Mouse (Mus musculus) forebrain, embryonic 11.5 days (tissue): ENCODE measurements around the gene Kifc1. TPM values are rescaled to one million over a fixed set of nuclear protein-coding genes. Genes with fewer than 3 reads are reported as not detected.

ENCODE experiments used
- ATAC-seq: fragments of 200-750 bp; cut with Nextera tagmentation; replicated peaks from 2 replicates; pipeline ENCODE4 v1.8.0; 2017; ENCODE audit warnings: moderate TSS enrichment; ENCODE audit not compliant: low FRiP score
- DNase-seq: peaks from one replicate; pipeline ENCODE4 v3.0.0-alpha.2; 2017; ENCODE audit warnings: low spot score
- H3K27ac ChIP-seq: fragments of 300-500 bp; sonication (generic); 2 replicates; pipeline ENCODE4 v1.5.1; 2014; ENCODE audit warnings: low read depth, low read length
- H3K27me3 ChIP-seq: fragments of 300-500 bp; sonication (generic); 2 replicates; pipeline ENCODE4 v1.6.1; 2014; ENCODE audit warnings: mild to moderate bottlenecking, low read length, mixed read lengths; ENCODE audit not compliant: control insufficient read depth, insufficient read depth
- H3K36me3 ChIP-seq: fragments of 300-500 bp; sonication (generic); 2 replicates; pipeline ENCODE4 v1.6.1; 2014; ENCODE audit warnings: mild to moderate bottlenecking, low read length, moderate library complexity, mixed read lengths; ENCODE audit not compliant: control insufficient read depth, insufficient read depth
- H3K4me1 ChIP-seq: fragments of 300-500 bp; sonication (generic); replicated peaks from 2 replicates; pipeline ENCODE4 v1.6.1; 2014; ENCODE audit warnings: low read length, mixed read lengths; ENCODE audit not compliant: control insufficient read depth, insufficient read depth
- H3K4me2 ChIP-seq: fragments of 300-500 bp; sonication (generic); 2 replicates; pipeline ENCODE4 v1.6.1; 2014; ENCODE audit warnings: low read depth, mild to moderate bottlenecking, low read length, moderate library complexity, mixed read lengths; ENCODE audit not compliant: severe bottlenecking
- H3K4me3 ChIP-seq: fragments of 300-500 bp; sonication (generic); 2 replicates; pipeline ENCODE4 v1.5.1; 2014; ENCODE audit warnings: low read depth, low read length
- H3K9ac ChIP-seq: fragments of 300-500 bp; sonication (generic); 2 replicates; pipeline ENCODE4 v1.6.1; 2014; ENCODE audit warnings: low read length
- H3K9me3 ChIP-seq: fragments of 300-500 bp; sonication (generic); 2 replicates; pipeline ENCODE4 v1.6.1; 2016; ENCODE audit warnings: low read length, mixed read lengths; ENCODE audit not compliant: control insufficient read depth
- WGBS: fragments of 180-500 bp; shearing (Covaris S2); extraction: QIAGEN DNeasy Blood & Tissue Kit; methylation state at CpG from one replicate; pipeline ENCODE4 v1.1.7; 2014; 5-methylcytosine and 5-hydroxymethylcytosine counted together
- polyA plus RNA-seq: library from polyadenylated mRNA; unstranded; fragments of >200 nt; fragmentation: Nextera tagmentation; extraction: Ambion mirVana; gene quantifications from 2 replicates; pipeline ENCODE4 v1.2.1, GENCODE M21; 2014

The Kifc1 gene
- polyA plus RNA-seq, 1 experiment from 2014 or later, result 16.0 TPM

GRCm38 (mm10) chr17:33930280-33931158 is 40.1 kb upstream of the Kifc1 start:
- ATAC-seq (peak; percentile 28; the same call in 1 of the 2 replicates), DNase-seq (no peak)
- Histone ChIP-seq H3K36me3 (no peaks in the 10 kb centered on the region), H3K4me2 (peak overlapping the region; percentile 100), H3K9ac (peak overlapping the region; percentile 84), H3K4me3 (peak overlapping the region; percentile 83), H3K4me1 (peaks cover 13% of the 10 kb centered on the region; the same call in 1 of the 2 replicates), H3K27ac (peak overlapping the region; percentile 94), H3K27me3 (no peaks in the 10 kb centered on the region), H3K9me3 (no peaks in the 10 kb centered on the region)
- under 1% methylated on average over 42 of the region's 45 CpGs for WGBS

DNA sequence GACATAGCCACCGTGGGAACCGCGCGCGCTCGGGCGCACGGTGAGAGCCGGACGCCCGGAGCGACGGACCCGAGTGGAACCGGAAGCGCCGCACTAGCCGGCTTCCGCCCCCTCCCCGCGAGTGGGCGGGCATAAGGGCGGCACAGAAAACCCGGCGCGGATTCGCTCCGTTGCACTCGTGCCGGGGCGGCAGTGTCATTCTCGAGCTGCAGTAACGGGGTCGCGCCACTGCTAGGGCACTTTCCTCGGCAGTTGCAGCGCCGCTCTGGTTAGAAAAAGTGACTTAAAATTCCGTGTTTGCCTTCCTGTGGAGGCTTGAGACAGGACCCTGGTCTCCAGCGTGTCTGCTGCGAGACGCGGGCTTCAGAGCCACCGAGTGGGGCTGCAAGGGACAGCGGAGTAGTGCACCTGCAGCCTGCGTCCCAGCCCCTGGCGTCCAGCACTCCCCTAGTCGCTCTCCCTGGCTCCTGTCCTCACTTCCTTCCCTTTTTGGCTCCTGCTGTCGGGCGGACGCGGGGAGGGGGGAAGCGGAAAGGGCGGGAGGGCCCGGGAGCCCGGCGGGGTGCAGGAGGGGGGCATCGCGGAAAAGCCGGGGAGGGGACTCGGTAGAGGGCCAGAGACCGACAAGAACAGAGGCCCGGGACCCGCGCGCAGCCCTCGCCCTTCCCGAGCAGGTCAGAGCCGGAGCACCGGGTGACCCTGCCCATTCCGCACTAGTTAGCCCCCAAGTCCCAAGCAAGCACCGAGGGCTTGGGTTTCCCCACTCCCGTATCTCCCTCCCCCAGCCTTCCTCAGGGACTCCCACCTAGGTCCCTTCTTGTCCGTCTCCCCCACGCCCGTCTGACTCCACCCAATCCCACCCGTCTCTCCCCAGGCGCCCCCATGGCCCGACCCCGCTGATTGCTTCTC is 39.2 kb upstream of the Kifc1 start, which contains the start of gene Rgl2:
Gene Rgl2 (plus strand): TSS at position 173 of the 909 bp plus-strand sequence.
- peak within 1 kb of the TSS; percentile 84 for H3K9ac ChIP-seq
- H3K4me2 ChIP-seq, result peak within 1 kb of the TSS; percentile 100
- H3K27ac ChIP-seq, result peak within 1 kb of the TSS; percentile 94
- H3K4me3 ChIP-seq, result peak within 1 kb of the TSS; percentile 83
- DNase-seq (peak; percentile 98), ATAC-seq (peak; percentile 83)
- H3K4me1 ChIP-seq, result peaks cover 13% of the 10 kb centered on the region; the same call in 1 of the 2 replicates
- H3K27me3 ChIP-seq, result no peaks in the 10 kb centered on the region
- no peaks in the 10 kb centered on the region for H3K36me3 ChIP-seq
- under 1% methylated on average over 63 of the region's 80 CpGs for WGBS
- no peaks in the 10 kb centered on the region for H3K9me3 ChIP-seq

GRCm38 (mm10) chr17:33928251-33928947 is 37.9 kb upstream of the Kifc1 start:
- WGBS, result 66% methylated on average over 21 of the region's 21 CpGs
- no peaks in the 10 kb centered on the region for H3K36me3 ChIP-seq
- no peak overlapping the region for H3K27ac ChIP-seq
- peaks cover 13% of the 10 kb centered on the region; the same call in 1 of the 2 replicates for H3K4me1 ChIP-seq
- no peak for DNase-seq
- no peak for ATAC-seq
- no peaks in the 10 kb centered on the region for H3K9me3 ChIP-seq
- peak overlapping the region; percentile 100 for H3K4me2 ChIP-seq
- H3K27me3 ChIP-seq, result no peaks in the 10 kb centered on the region
- H3K9ac ChIP-seq, result peak overlapping the region; percentile 84
- H3K4me3 ChIP-seq, result peak overlapping the region; percentile 83

GRCm38 (mm10) chr17:33926207-33926932 is 35.9 kb upstream of the Kifc1 start:
- no peak overlapping the region for H3K9ac ChIP-seq
- 76% methylated on average over 17 of the region's 17 CpGs for WGBS
- DNase-seq (no peak), ATAC-seq (no peak)
- H3K36me3 ChIP-seq, result no peaks in the 10 kb centered on the region
- H3K9me3 ChIP-seq, result no peaks in the 10 kb centered on the region
- H3K4me3 ChIP-seq, result no peak overlapping the region
- H3K4me2 ChIP-seq, result no peak overlapping the region
- peaks cover 11% of the 10 kb centered on the region; the same call in 1 of the 2 replicates for H3K4me1 ChIP-seq
- no peak overlapping the region for H3K27ac ChIP-seq
- no peaks in the 10 kb centered on the region for H3K27me3 ChIP-seq

GRCm38 (mm10) chr17:33925406-33926116 is 35.1 kb upstream of the Kifc1 start:
- no peaks in the 10 kb centered on the region for H3K9me3 ChIP-seq
- peaks cover 5% of the 10 kb centered on the region; the same call in 1 of the 2 replicates for H3K4me1 ChIP-seq
- no peak for DNase-seq
- no peak overlapping the region for H3K27ac ChIP-seq
- no peaks in the 10 kb centered on the region for H3K27me3 ChIP-seq
- no peak overlapping the region for H3K9ac ChIP-seq
- H3K36me3 ChIP-seq, result no peaks in the 10 kb centered on the region
- H3K4me3 ChIP-seq, result no peak overlapping the region
- ATAC-seq, result no peak
- WGBS, result 88% methylated on average over 21 of the region's 21 CpGs
- H3K4me2 ChIP-seq, result no peak overlapping the region

DNA sequence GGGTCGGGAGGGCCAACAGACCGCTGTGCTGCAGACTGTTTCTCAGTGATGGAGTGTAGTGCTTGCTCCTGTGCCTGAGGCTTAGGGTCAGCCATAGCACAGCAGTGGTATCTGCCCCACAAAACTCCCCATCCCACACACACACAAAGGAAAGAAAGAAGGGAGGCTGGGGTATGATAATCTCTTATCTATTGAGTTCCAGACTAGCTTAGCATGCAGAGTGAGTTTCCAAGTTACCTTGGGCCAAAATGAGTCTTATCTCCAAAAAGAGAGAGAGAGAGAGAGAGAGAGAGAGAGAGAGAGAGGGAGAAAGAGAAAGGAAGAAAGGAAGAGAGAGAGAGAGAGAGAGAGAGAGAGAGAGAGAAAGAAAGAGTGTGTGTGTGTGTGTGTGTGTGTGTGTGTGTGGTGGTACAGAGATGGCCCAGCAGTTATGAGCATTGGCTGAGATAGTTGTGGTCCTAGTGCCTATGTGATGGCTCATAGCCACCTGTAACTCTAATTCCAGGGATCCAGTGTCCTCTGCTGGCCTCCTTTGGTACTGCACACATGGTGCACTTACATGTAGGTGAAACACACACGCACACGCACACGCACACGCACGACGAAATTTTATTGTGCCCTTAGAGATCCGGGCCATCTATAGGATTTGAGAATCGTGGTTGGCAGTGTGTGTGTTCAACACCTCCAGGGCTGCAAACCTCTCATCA is 34.3 kb upstream of the Kifc1 start:
- WGBS, result 85% methylated on average over 10 of the region's 10 CpGs
- DNase-seq (no peak), ATAC-seq (no peak)
- H3K4me3 ChIP-seq, result no peak overlapping the region
- H3K4me1 ChIP-seq, result peaks cover 5% of the 10 kb centered on the region; the same call in 1 of the 2 replicates
- H3K4me2 ChIP-seq, result no peak overlapping the region
- H3K27ac ChIP-seq, result no peak overlapping the region
- no peaks in the 10 kb centered on the region for H3K36me3 ChIP-seq
- H3K9ac ChIP-seq, result no peak overlapping the region
- no peaks in the 10 kb centered on the region for H3K9me3 ChIP-seq
- no peaks in the 10 kb centered on the region for H3K27me3 ChIP-seq

DNA sequence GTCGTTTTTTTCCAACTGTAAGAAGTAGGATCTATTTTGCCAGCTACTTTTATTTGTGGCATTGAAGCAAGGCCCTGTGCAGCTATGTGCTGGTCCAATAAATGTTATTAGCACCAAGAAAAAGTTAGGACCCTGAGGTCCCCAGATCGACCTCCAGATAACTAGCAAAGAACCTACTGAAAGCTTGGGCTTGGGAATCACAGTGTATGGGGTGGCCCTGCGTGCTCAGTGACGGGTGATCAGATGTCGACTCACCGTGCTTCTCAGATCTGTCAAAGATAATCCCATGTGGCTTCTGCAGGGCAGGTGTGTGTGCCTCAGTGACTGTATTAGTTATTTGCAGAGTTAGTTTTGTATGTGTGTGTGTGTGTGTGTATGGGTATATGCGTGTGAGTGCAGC is 30.9 kb upstream of the Kifc1 start:
- no peaks in the 10 kb centered on the region for H3K36me3 ChIP-seq
- H3K4me2 ChIP-seq, result no peak overlapping the region; the same call in 1 of the 2 replicates
- no peak overlapping the region for H3K9ac ChIP-seq
- no peak overlapping the region for H3K4me3 ChIP-seq
- no peak for DNase-seq
- peaks cover 15% of the 10 kb centered on the region for H3K4me1 ChIP-seq
- 89% methylated on average over 7 of the region's 7 CpGs for WGBS
- no peaks in the 10 kb centered on the region for H3K27me3 ChIP-seq
- H3K27ac ChIP-seq, result no peak overlapping the region
- no peak for ATAC-seq
- H3K9me3 ChIP-seq, result no peaks in the 10 kb centered on the region
